Mouse (Mus musculus): ENCODE data around the gene Zfyve28. TPM values are rescaled to one million over a fixed set of nuclear protein-coding genes. Genes with fewer than 3 reads are reported as not detected.

Zfyve28 gene
- polyA plus RNA-seq, 2 experiments = 0.07 TPM; not detected in 1

GRCm38 (mm10) chr5:34283355-34283754, 4.9 kb downstream of the Zfyve28 start:
- H3K9ac ChIP-seq (replicated peaks) = no peak overlapping the region
- H3K4me3 ChIP-seq (ENCODE audit: insufficient read depth in 1 of 2, low read depth in 2 of 2, low read length in 2 of 2) = no peak overlapping the region
- H3K4me2 ChIP-seq (ENCODE audit: low read depth) = no peak overlapping the region
- no peaks in the 10 kb centered on the region for H3K9me3 ChIP-seq (ENCODE audit: control insufficient read depth, low read length)
- TF ChIP-seq EP300 (IDR thresholded peaks at IDR 0.05; ENCODE audit: low read depth) (no peak), CTCF (IDR thresholded peaks at IDR 0.05; ENCODE audit: low read depth) (no peak)
- peaks cover 30% of the 10 kb centered on the region for H3K27me3 ChIP-seq (ENCODE audit: control insufficient read depth, insufficient read depth, low read length)
- DNase-seq (ENCODE audit: low read depth in 3 of 3, low spot score in 3 of 3) (no peak), ATAC-seq (ENCODE audit: insufficient read depth) (no peak)
- H3K4me1 ChIP-seq (replicated peaks; ENCODE audit: control insufficient read depth in 2 of 2, insufficient read depth in 2 of 2, low read length in 1 of 2) = peaks cover 0 to 3% of the 10 kb centered on the region in 2 experiments; a peak in 1 of 4 replicates
- 61% methylated on average over 5 of the region's 5 CpGs for WGBS (ENCODE audit: insufficient replicate concordance)
- H3K36me3 ChIP-seq (replicated peaks; ENCODE audit: control insufficient read depth, insufficient read depth, low read depth) = no peaks in the 10 kb centered on the region
- H3K27ac ChIP-seq = no peak overlapping the region

- DNase-seq (ENCODE audit: low read depth in 3 of 3, low spot score in 3 of 3) (no peak), ATAC-seq (ENCODE audit: insufficient read depth) (no peak)
- H3K27me3 ChIP-seq (ENCODE audit: control insufficient read depth, insufficient read depth, low read length) = peaks cover 6% of the 10 kb centered on the region
- no peak overlapping the region for H3K4me3 ChIP-seq (ENCODE audit: insufficient read depth in 1 of 2, low read depth in 2 of 2, low read length in 2 of 2)
- TF ChIP-seq EP300 (IDR thresholded peaks at IDR 0.05; ENCODE audit: low read depth) = no peak
- H3K27ac ChIP-seq = no peak overlapping the region
- H3K4me1 ChIP-seq (replicated peaks; ENCODE audit: control insufficient read depth in 2 of 2, insufficient read depth in 2 of 2, low read length in 1 of 2) = peaks cover 0 to 3% of the 10 kb centered on the region in 2 experiments; a peak in 1 of 4 replicates
- H3K36me3 ChIP-seq (replicated peaks; ENCODE audit: control insufficient read depth, insufficient read depth, low read depth) = no peaks in the 10 kb centered on the region
- H3K4me2 ChIP-seq (ENCODE audit: low read depth) = no peak overlapping the region
- WGBS (ENCODE audit: insufficient replicate concordance) = 48% methylated on average over 7 of the region's 7 CpGs
- H3K9me3 ChIP-seq (ENCODE audit: control insufficient read depth, low read length) = no peaks in the 10 kb centered on the region
- H3K9ac ChIP-seq (replicated peaks) = no peak overlapping the region
These were observed 7.3 kb downstream of the Zfyve28 start for GRCm38 (mm10) chr5:34280976-34281375.

- WGBS (ENCODE audit: insufficient replicate concordance) = 70% methylated on average over 9 of the region's 9 CpGs
- DNase-seq (ENCODE audit: low read depth in 3 of 3, low spot score in 3 of 3) (no peak), ATAC-seq (ENCODE audit: insufficient read depth) (no peak)
- H3K27me3 ChIP-seq (ENCODE audit: control insufficient read depth, insufficient read depth, low read length) = no peaks in the 10 kb centered on the region
- no peaks in the 10 kb centered on the region for H3K9me3 ChIP-seq (ENCODE audit: control insufficient read depth, low read length)
- no peak overlapping the region for H3K4me3 ChIP-seq (ENCODE audit: insufficient read depth in 1 of 2, low read depth in 2 of 2, low read length in 2 of 2)
- TF ChIP-seq CTCF (IDR thresholded peaks at IDR 0.05; ENCODE audit: low read depth) (no peak), EP300 (IDR thresholded peaks at IDR 0.05; ENCODE audit: low read depth) (no peak)
- H3K36me3 ChIP-seq (replicated peaks; ENCODE audit: control insufficient read depth, insufficient read depth, low read depth) = no peaks in the 10 kb centered on the region
- no peak overlapping the region for H3K27ac ChIP-seq
- H3K4me2 ChIP-seq (ENCODE audit: low read depth) = no peak overlapping the region
- H3K4me1 ChIP-seq (replicated peaks; ENCODE audit: control insufficient read depth in 2 of 2, insufficient read depth in 2 of 2, low read length in 1 of 2) = peaks cover 0 to 3% of the 10 kb centered on the region in 2 experiments; a peak in 1 of 4 replicates
- no peak overlapping the region for H3K9ac ChIP-seq (replicated peaks)
These were observed 9.0 kb downstream of the Zfyve28 start for GRCm38 (mm10) chr5:34279214-34279613.

GRCm38 (mm10) chr5:34278058-34278457, 10.2 kb downstream of the Zfyve28 start:
- Histone ChIP-seq H3K36me3 (replicated peaks; ENCODE audit: control insufficient read depth, insufficient read depth, low read depth) (no peaks in the 10 kb centered on the region), H3K4me1 (replicated peaks; ENCODE audit: control insufficient read depth in 2 of 2, insufficient read depth in 2 of 2, low read length in 1 of 2) (no peaks in the 10 kb centered on the region), H3K9me3 (ENCODE audit: control insufficient read depth, low read length) (no peaks in the 10 kb centered on the region), H3K27me3 (ENCODE audit: control insufficient read depth, insufficient read depth, low read length) (no peaks in the 10 kb centered on the region), H3K9ac (replicated peaks) (no peak overlapping the region), H3K4me3 (ENCODE audit: insufficient read depth in 1 of 2, low read depth in 2 of 2, low read length in 2 of 2) (no peak overlapping the region), H3K27ac (no peak overlapping the region), H3K4me2 (ENCODE audit: low read depth) (no peak overlapping the region)
- TF ChIP-seq EP300 (IDR thresholded peaks at IDR 0.05; ENCODE audit: low read depth) = no peak
- TF ChIP-seq CTCF (IDR thresholded peaks at IDR 0.05; ENCODE audit: low read depth) = no peak
- WGBS (ENCODE audit: insufficient replicate concordance) = 31% methylated on average over 4 of the region's 4 CpGs
- ATAC-seq (ENCODE audit: insufficient read depth) = no peak
- no peak for DNase-seq (ENCODE audit: low read depth in 3 of 3, low spot score in 3 of 3)

GRCm38 (mm10) chr5:34276746-34277145, 11.5 kb downstream of the Zfyve28 start:
- H3K27ac ChIP-seq = no peak overlapping the region
- no peaks in the 10 kb centered on the region for H3K4me1 ChIP-seq (replicated peaks; ENCODE audit: control insufficient read depth in 2 of 2, insufficient read depth in 2 of 2, low read length in 1 of 2)
- ATAC-seq (ENCODE audit: insufficient read depth) (no peak), DNase-seq (ENCODE audit: low read depth in 3 of 3, low spot score in 3 of 3) (no peak)
- no peak overlapping the region for H3K4me2 ChIP-seq (ENCODE audit: low read depth)
- H3K9ac ChIP-seq (replicated peaks) = no peak overlapping the region
- H3K36me3 ChIP-seq (replicated peaks; ENCODE audit: control insufficient read depth, insufficient read depth, low read depth) = no peaks in the 10 kb centered on the region
- H3K9me3 ChIP-seq (ENCODE audit: control insufficient read depth, low read length) = no peaks in the 10 kb centered on the region
- no peak overlapping the region for H3K4me3 ChIP-seq (ENCODE audit: insufficient read depth in 1 of 2, low read depth in 2 of 2, low read length in 2 of 2)
- 65% methylated on average over 6 of the region's 6 CpGs for WGBS (ENCODE audit: insufficient replicate concordance)
- H3K27me3 ChIP-seq (ENCODE audit: control insufficient read depth, insufficient read depth, low read length) = no peaks in the 10 kb centered on the region
- TF ChIP-seq CTCF (IDR thresholded peaks at IDR 0.05; ENCODE audit: low read depth) (no peak), EP300 (IDR thresholded peaks at IDR 0.05; ENCODE audit: low read depth) (no peak)
